Mouse (Mus musculus) forebrain, embryonic 11.5 days (tissue): ENCODE measurements at regions not wholly inside any gene's neighbourhood (a gene's known extent, or its start where the extent isn't known, plus 50 kb on each side); places are given as distances from the start of the nearest gene placed in this dataset.

ENCODE experiments used
- ATAC-seq: fragments of 200-750 bp; cut with Nextera tagmentation; replicated peaks from 2 replicates; pipeline ENCODE4 v1.8.0; 2017; ENCODE audit warnings: moderate TSS enrichment; ENCODE audit not compliant: low FRiP score
- DNase-seq: peaks from one replicate; pipeline ENCODE4 v3.0.0-alpha.2; 2017; ENCODE audit warnings: low spot score
- H3K27ac ChIP-seq: fragments of 300-500 bp; sonication (generic); 2 replicates; pipeline ENCODE4 v1.5.1; 2014; ENCODE audit warnings: low read depth, low read length
- H3K27me3 ChIP-seq: fragments of 300-500 bp; sonication (generic); 2 replicates; pipeline ENCODE4 v1.6.1; 2014; ENCODE audit warnings: mild to moderate bottlenecking, low read length, mixed read lengths; ENCODE audit not compliant: control insufficient read depth, insufficient read depth
- H3K36me3 ChIP-seq: fragments of 300-500 bp; sonication (generic); 2 replicates; pipeline ENCODE4 v1.6.1; 2014; ENCODE audit warnings: mild to moderate bottlenecking, low read length, moderate library complexity, mixed read lengths; ENCODE audit not compliant: control insufficient read depth, insufficient read depth
- H3K4me1 ChIP-seq: fragments of 300-500 bp; sonication (generic); replicated peaks from 2 replicates; pipeline ENCODE4 v1.6.1; 2014; ENCODE audit warnings: low read length, mixed read lengths; ENCODE audit not compliant: control insufficient read depth, insufficient read depth
- H3K4me2 ChIP-seq: fragments of 300-500 bp; sonication (generic); 2 replicates; pipeline ENCODE4 v1.6.1; 2014; ENCODE audit warnings: low read depth, mild to moderate bottlenecking, low read length, moderate library complexity, mixed read lengths; ENCODE audit not compliant: severe bottlenecking
- H3K4me3 ChIP-seq: fragments of 300-500 bp; sonication (generic); 2 replicates; pipeline ENCODE4 v1.5.1; 2014; ENCODE audit warnings: low read depth, low read length
- H3K9ac ChIP-seq: fragments of 300-500 bp; sonication (generic); 2 replicates; pipeline ENCODE4 v1.6.1; 2014; ENCODE audit warnings: low read length
- H3K9me3 ChIP-seq: fragments of 300-500 bp; sonication (generic); 2 replicates; pipeline ENCODE4 v1.6.1; 2016; ENCODE audit warnings: low read length, mixed read lengths; ENCODE audit not compliant: control insufficient read depth
- WGBS: fragments of 180-500 bp; shearing (Covaris S2); extraction: QIAGEN DNeasy Blood & Tissue Kit; methylation state at CpG from one replicate; pipeline ENCODE4 v1.1.7; 2014; 5-methylcytosine and 5-hydroxymethylcytosine counted together

- Histone ChIP-seq H3K27me3 (no peaks in the 10 kb centered on the region), H3K27ac (no peak overlapping the region), H3K9me3 (no peaks in the 10 kb centered on the region), H3K36me3 (no peaks in the 10 kb centered on the region), H3K4me1 (no peaks in the 10 kb centered on the region; the same call in 1 of the 2 replicates), H3K4me2 (no peak overlapping the region), H3K4me3 (no peak overlapping the region), H3K9ac (no peak overlapping the region)
- DNase-seq (no peak), ATAC-seq (no peak)
- WGBS, result 81% methylated on average over 7 of the region's 7 CpGs
Measured at GRCm38 (mm10) chr11:57958233-57958632, 50.6 kb upstream of the Larp1 start.

DNA sequence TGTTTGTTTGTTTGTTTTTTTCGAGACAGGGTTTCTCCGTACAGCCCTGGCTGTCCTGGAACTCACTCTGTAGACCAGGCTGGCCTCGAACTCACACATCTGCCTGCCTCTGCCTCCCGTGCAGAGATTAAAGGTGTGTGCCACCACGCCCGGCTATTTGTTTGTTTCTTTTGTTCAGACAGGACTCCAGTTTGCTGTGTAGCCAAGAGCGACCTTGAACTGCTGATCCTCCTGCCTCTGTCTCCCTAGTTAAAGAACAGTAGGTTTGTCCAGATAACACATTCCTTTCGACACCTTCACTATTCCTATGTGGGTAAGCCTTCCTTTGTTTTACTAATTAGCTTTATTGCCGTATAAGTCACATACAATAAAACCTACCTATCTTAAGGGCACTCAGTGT is 52.0 kb upstream of the Larp1 start:
- no peak for ATAC-seq
- no peaks in the 10 kb centered on the region for H3K27me3 ChIP-seq
- no peak for DNase-seq
- H3K4me1 ChIP-seq, result no peaks in the 10 kb centered on the region; the same call in 1 of the 2 replicates
- no peak overlapping the region for H3K9ac ChIP-seq
- no peaks in the 10 kb centered on the region for H3K36me3 ChIP-seq
- no peak overlapping the region for H3K27ac ChIP-seq
- no peaks in the 10 kb centered on the region for H3K9me3 ChIP-seq
- no peak overlapping the region for H3K4me3 ChIP-seq
- no peak overlapping the region for H3K4me2 ChIP-seq
- WGBS, result 88% methylated on average over 9 of the region's 9 CpGs

DNA sequence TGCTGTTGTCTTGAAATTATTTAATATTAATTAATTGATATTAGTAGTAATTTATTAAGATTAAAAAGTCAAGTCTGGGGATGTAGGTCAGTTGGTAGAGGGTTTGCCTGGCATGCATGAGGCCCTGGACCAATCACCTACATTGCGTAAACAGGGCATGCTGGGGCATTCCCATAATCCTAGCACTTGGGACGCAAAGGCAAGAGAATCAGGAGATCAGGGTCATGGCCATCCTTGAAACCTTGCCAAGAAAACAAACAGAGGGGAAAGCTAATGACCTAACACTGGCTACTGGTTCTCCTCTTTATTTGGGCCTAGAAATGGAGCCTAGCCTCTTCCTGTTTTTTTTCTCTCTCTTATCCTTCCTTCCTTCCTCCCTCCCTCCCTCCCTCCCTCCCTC is 52.8 kb upstream of the Larp1 start:
- H3K4me1 ChIP-seq, result no peaks in the 10 kb centered on the region
- H3K27me3 ChIP-seq, result no peaks in the 10 kb centered on the region
- no peak for DNase-seq
- no peak overlapping the region for H3K27ac ChIP-seq
- H3K36me3 ChIP-seq, result no peaks in the 10 kb centered on the region
- H3K9ac ChIP-seq, result no peak overlapping the region
- no peak overlapping the region for H3K4me3 ChIP-seq
- 93% methylated on average over 2 of the region's 2 CpGs for WGBS
- no peak overlapping the region for H3K4me2 ChIP-seq
- no peaks in the 10 kb centered on the region for H3K9me3 ChIP-seq
- ATAC-seq, result no peak

DNA sequence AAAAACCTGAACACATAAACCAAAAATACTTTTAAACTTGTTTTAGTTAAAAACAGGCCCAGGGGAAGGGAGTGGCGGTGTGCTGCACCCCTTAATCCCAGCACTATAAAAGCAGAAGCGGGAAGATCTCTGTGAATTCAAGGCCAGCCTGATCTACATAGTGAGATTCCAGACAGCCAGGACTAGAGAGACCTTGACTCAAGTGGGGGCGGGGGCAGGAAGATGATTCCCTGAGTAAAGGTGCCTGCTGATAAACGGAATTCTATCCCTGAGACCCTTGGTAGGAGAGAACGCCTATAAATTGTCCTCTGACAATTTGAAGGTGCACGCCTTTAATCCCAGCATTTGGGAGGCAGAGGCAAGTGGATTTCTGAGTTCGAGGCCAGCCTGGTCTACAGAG is 53.4 kb upstream of the Larp1 start:
- no peaks in the 10 kb centered on the region for H3K4me1 ChIP-seq
- H3K27ac ChIP-seq, result no peak overlapping the region
- ATAC-seq, result no peak
- H3K4me3 ChIP-seq, result no peak overlapping the region
- H3K9ac ChIP-seq, result no peak overlapping the region
- no peaks in the 10 kb centered on the region for H3K9me3 ChIP-seq
- H3K4me2 ChIP-seq, result no peak overlapping the region
- no peak for DNase-seq
- no peaks in the 10 kb centered on the region for H3K27me3 ChIP-seq
- no peaks in the 10 kb centered on the region for H3K36me3 ChIP-seq
- WGBS, result 88% methylated on average over 7 of the region's 7 CpGs

DNA sequence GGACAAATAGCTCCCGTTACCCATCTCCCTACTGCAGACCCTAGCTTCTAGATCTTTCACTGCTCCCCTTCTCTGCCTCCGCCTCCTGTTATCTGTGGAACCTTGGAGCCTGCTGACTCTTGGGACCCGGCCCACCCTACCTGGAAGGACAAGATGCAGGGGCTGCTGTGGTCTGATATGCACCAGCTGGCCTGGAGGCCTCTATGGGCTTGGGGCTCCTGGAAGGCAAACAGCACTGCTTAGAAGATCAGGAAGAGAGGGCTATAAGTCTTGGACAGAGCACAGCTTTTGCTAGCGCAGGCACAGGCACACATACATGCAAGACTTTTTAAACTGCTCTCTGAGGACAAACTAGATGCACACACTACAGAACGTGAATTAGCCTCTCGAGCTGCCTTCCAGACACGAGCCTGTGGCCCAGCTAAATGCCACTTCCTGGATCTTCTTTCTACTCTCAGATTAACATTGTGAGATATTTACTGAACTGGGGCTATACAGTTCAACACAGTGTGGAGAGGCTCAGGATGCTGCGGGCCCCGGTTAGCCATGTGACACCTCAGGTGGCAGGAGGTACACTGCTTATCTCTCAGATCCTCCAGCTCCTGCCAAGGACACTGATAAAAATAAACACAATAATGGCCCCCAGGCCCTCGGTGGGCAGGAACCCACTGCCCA is 54.2 kb upstream of the Larp1 start:
- no peaks in the 10 kb centered on the region for H3K4me1 ChIP-seq
- no peak overlapping the region for H3K27ac ChIP-seq
- no peak overlapping the region for H3K9ac ChIP-seq
- no peak overlapping the region for H3K4me3 ChIP-seq
- WGBS, result 81% methylated on average over 10 of the region's 10 CpGs
- DNase-seq (no peak), ATAC-seq (no peak)
- H3K27me3 ChIP-seq, result no peaks in the 10 kb centered on the region
- H3K4me2 ChIP-seq, result no peak overlapping the region
- no peaks in the 10 kb centered on the region for H3K36me3 ChIP-seq
- no peaks in the 10 kb centered on the region for H3K9me3 ChIP-seq

GRCm38 (mm10) chr11:57953694-57954093 is 55.2 kb upstream of the Larp1 start:
- Histone ChIP-seq H3K27me3 (no peaks in the 10 kb centered on the region), H3K4me1 (no peaks in the 10 kb centered on the region), H3K27ac (no peak overlapping the region), H3K4me3 (no peak overlapping the region), H3K4me2 (no peak overlapping the region), H3K9ac (no peak overlapping the region), H3K36me3 (no peaks in the 10 kb centered on the region), H3K9me3 (no peaks in the 10 kb centered on the region)
- ATAC-seq (no peak), DNase-seq (no peak)
- 74% methylated on average over 7 of the region's 7 CpGs for WGBS

GRCm38 (mm10) chr11:57952619-57953018 is 56.2 kb upstream of the Larp1 start:
- H3K4me2 ChIP-seq, result no peak overlapping the region
- H3K27ac ChIP-seq, result no peak overlapping the region
- no peaks in the 10 kb centered on the region for H3K9me3 ChIP-seq
- ATAC-seq, result no peak
- H3K27me3 ChIP-seq, result no peaks in the 10 kb centered on the region
- 77% methylated on average over 3 of the region's 3 CpGs for WGBS
- no peak overlapping the region for H3K9ac ChIP-seq
- H3K36me3 ChIP-seq, result no peaks in the 10 kb centered on the region
- DNase-seq, result no peak
- no peak overlapping the region for H3K4me3 ChIP-seq
- no peaks in the 10 kb centered on the region for H3K4me1 ChIP-seq

DNA sequence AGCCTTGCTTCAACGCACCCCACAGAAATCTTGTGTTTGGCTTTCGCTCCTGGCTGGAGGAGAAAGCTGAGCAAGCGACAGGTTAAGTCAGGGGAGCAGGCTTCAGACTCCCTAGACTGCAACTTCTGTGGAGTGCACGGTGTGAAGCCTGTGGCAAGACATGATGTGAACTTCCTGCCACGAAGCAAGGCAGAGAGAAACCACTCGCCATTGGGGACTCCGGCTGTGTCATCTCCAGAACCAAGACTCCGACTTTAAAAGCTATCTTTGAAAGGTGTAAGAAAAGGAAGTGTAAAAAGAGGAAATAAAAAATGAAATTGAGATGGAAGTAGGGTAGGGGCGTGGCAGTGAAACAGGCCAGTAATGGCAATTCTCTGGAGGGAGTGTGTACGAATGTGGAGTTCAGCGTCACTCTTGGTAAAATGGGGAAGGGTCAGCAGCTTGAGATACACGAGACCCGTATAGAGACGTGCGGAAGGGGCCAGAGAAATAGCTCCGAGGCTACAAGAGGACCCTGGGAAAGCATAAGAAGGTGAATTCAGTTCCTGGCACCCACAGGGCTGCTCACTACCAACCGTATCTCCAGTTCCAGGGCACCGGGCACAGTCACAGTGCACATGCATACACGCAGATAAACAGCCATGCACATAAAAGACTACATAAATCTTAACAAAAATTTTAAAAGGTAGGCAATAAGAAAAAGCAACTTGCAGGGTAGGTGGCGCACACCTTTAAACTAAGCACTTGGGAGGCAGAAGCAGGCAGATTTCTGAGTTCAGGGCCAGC is 57.1 kb upstream of the Larp1 start:
- Histone ChIP-seq H3K9me3 (no peaks in the 10 kb centered on the region), H3K9ac (no peak overlapping the region), H3K27ac (no peak overlapping the region), H3K4me1 (no peaks in the 10 kb centered on the region), H3K4me2 (no peak overlapping the region), H3K4me3 (no peak overlapping the region), H3K36me3 (no peaks in the 10 kb centered on the region), H3K27me3 (no peaks in the 10 kb centered on the region)
- ATAC-seq (no peak), DNase-seq (no peak)
- WGBS, result 84% methylated on average over 20 of the region's 20 CpGs

DNA sequence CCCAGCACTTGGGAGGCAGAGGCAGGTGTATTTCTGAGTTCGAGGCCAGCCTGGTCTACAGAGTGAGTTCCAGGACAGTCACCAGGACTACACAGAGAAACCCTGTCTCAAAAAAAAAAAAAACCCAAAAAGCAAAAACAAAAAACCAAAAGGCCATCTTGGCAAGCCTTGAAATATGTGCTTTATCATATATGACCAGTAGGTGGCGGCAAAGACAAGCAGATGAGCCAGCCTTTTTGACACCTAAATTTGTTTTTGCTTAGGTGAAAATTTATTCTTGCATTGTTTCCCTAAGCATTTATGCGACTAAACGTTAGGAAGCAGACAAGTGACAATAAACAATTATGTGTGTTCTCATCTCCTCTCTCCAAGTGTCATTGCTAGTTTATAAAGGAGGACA is 57.9 kb upstream of the Larp1 start:
- Histone ChIP-seq H3K9me3 (no peaks in the 10 kb centered on the region), H3K4me3 (no peak overlapping the region), H3K36me3 (no peaks in the 10 kb centered on the region), H3K27me3 (no peaks in the 10 kb centered on the region), H3K4me2 (no peak overlapping the region), H3K27ac (no peak overlapping the region), H3K4me1 (no peaks in the 10 kb centered on the region), H3K9ac (no peak overlapping the region)
- WGBS, result under 1% methylated on average over 4 of the region's 4 CpGs
- DNase-seq (no peak), ATAC-seq (no peak)
